Mouse (Mus musculus): Measurements from ENCODE around the gene Cd2bp2. TPM values are rescaled to one million over a fixed set of nuclear protein-coding genes. Genes with fewer than 3 reads are reported as not detected.

Cd2bp2 gene
- polyA plus RNA-seq, 1 experiment from 2014 or later: 89.9 TPM

DNA sequence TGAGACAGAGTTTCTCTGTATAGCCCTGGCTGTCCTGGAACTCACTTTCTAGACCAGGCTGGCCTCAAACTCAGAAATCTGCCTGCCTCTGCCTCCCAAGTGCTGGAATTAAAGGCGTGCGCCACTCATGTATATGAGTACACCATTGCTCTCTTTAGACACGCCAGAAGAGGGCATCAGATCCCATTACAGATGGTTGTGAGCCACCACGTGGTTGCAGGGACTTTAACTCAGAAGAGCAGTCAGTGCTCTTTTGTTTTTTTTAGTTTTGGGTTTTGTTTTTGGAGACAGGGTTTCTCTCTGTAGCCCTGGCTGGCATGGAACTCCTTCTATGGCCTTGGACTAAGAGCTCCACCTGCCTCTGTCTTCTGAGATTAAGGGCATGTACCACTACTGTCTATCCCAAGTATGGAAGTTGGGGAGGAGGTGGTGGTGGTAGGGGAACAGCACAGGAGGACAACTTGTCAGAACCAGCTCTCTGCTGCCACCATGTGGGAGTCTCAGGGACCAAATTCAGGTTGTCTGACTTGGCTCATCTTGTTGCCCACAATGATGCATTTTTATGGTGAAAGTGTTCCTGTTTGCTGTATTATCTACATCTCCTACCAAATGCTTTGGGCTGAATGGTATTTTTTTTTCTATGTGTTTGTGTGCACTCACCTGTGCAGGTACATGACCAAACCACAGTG is 32.9 kb upstream of the Cd2bp2 start:
- WGBS: 70% methylated on average over 4 of the region's 4 CpGs
- Histone ChIP-seq H3K4me1 (peaks cover 26% of the 10 kb centered on the region), H3K36me3 (replicated peaks) (peaks cover 66% of the 10 kb centered on the region), H3K4me3 (peak overlapping the region; percentile 9; the same call in 1 of the 2 replicates), H3K27me3 (replicated peaks; ENCODE audit: low read depth, poor library complexity, severe bottlenecking) (no peaks in the 10 kb centered on the region), H3K27ac (replicated peaks) (no peak overlapping the region), H3K9me3 (no peaks in the 10 kb centered on the region)
- DNase-seq (ENCODE audit: low spot score): peak; percentile 76

DNA sequence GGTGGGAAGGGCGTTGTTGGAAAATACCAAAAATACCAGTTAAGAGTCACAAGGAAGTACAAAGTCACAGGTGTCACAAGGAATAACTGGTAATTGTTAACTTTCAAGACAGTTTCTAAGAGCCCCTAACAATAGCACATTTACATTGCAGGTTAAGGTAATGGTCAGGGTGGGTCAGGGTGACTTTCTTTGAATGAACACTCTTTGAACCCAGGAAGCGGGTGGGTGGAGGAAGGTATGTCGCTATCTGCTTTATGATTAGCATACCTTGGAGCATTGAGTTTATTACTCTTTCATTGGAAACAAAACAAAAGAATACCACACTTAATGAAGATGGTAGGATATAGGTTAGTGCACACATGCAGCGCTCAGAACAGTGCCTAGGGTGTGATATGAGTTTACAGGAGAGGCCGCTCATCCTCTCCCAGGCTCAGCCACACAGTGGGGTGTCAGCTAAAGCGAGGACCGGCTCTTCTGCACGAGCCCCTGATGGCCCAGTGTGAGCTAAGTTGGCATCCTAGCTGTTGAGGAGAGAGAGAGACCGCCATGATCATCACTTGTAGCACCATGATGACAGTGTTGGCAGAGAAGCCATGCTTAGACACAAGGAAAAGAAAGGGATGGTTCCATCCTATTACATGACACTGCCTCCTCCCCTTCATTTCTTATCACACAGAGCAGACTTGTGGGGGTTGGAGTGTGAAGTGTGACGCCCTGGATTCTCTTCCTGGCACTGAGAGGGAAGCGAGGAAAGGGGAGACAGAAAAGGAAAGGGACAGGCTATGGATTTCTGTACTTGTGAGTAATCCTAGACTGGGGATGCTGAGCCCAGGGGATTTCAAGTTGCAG is 29.5 kb upstream of the Cd2bp2 start:
- H3K36me3 ChIP-seq (replicated peaks): peaks cover 74% of the 10 kb centered on the region
- no peak for DNase-seq (ENCODE audit: low spot score)
- no peak overlapping the region for H3K4me3 ChIP-seq
- WGBS: 91% methylated on average over 11 of the region's 11 CpGs
- peaks cover 7% of the 10 kb centered on the region for H3K4me1 ChIP-seq
- H3K27ac ChIP-seq (replicated peaks): no peak overlapping the region; the same call in 1 of the 2 replicates
- no peaks in the 10 kb centered on the region for H3K9me3 ChIP-seq
- H3K27me3 ChIP-seq (replicated peaks; ENCODE audit: low read depth, poor library complexity, severe bottlenecking): no peaks in the 10 kb centered on the region

DNA sequence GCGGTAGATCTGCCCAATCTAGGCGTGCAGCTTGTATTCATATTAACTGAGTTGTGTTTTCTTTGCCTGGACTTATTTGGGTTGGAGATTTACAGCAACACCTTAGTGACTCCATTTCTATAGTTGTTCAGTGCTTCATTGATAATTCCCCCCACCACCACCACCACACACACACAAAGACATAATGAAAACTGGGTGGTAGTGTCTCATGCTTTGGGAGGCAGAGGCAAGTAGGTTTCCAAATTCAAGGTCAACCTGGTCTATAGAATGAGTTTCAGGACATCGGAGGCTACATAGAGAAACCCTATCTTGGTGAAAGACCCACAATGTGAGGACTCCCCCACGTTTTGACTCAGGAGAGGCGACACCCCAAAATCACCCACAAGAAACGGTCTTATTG is 28.8 kb upstream of the Cd2bp2 start:
- 92% methylated on average over 6 of the region's 6 CpGs for WGBS

DNA sequence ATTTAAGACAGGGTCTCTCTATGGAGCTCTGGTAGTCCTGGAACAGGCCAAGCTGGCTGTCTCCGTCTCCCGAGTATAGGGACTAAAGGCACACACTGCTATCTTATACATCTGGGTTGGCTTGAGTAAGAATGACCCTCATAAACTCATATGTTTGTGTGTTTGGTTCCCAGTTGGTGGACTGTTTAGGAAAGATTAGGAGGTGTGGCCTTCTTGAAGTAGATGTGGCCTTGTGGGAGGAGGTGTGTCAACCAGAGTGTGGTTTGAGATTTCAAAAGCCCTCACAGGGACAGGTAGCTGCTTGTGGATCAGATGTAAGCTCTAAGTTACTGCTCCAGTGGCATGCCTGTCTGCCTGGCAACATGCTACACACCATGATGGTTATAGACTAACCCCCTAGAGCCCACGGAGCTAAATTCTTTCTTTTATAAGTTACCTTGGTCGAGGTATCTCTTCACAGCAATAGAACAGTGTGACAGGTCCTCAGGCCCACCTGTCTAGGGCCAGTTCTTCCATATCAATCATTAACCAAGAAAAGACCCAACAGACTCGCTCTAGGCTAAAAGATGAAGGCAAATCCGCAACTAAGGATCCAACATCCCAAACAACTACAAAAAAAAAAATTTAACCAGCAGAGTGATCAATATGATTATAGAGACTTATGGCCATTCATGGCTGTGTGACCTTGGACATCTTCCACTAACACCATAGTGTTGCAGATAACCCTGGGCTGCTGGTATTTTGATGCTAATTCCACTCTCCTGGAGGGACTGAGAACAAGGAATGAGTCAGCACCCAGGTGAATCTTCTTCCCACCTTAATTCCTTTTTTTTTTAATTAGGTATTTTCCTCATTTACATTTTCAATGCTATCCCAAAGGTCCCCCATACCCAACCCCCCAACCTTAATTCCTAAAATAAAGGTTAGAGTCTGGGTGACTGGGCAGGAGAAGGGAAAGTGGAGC is 27.9 kb upstream of the Cd2bp2 start:
- Histone ChIP-seq H3K4me1 (no peaks in the 10 kb centered on the region), H3K27ac (replicated peaks) (no peak overlapping the region), H3K36me3 (replicated peaks) (peaks cover 59% of the 10 kb centered on the region), H3K27me3 (replicated peaks; ENCODE audit: low read depth, poor library complexity, severe bottlenecking) (no peaks in the 10 kb centered on the region), H3K4me3 (no peak overlapping the region), H3K9me3 (no peaks in the 10 kb centered on the region)
- WGBS: 86% methylated on average over 6 of the region's 6 CpGs
- DNase-seq (ENCODE audit: low spot score): no peak

More for the DNA sequence above, 28.8 kb upstream of the Cd2bp2 start:
- Histone ChIP-seq H3K27ac (replicated peaks) (no peak overlapping the region), H3K4me3 (no peak overlapping the region), H3K27me3 (replicated peaks; ENCODE audit: low read depth, poor library complexity, severe bottlenecking) (no peaks in the 10 kb centered on the region), H3K4me1 (no peaks in the 10 kb centered on the region), H3K36me3 (replicated peaks) (peaks cover 67% of the 10 kb centered on the region), H3K9me3 (no peaks in the 10 kb centered on the region)
- DNase-seq (ENCODE audit: low spot score): no peak

DNA sequence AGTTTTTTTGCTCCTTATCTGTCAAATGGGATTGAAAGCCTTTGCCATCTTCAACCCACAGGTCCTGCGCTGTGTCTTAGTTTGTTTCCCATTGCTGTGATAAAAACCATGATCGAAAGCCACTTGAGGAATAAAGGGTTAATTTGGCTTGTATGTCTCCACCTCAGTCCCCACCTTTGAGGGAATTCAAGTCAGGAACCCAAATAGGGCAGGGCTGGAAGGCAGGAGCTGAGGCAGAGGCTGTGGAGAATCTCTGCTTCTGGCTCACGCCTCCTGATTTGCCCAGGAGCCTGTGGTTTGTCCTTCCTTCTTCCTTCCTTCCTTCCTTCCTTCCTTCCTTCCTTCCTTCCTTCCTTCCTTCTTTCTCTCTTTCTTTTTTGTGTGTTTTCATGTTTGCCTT is 27.3 kb upstream of the Cd2bp2 start:
- 96% methylated on average over 3 of the region's 3 CpGs for WGBS
- Histone ChIP-seq H3K27me3 (replicated peaks; ENCODE audit: low read depth, poor library complexity, severe bottlenecking) (no peaks in the 10 kb centered on the region), H3K36me3 (replicated peaks) (peaks cover 56% of the 10 kb centered on the region), H3K27ac (replicated peaks) (no peak overlapping the region), H3K4me3 (no peak overlapping the region), H3K9me3 (no peaks in the 10 kb centered on the region), H3K4me1 (peaks cover 3% of the 10 kb centered on the region; the same call in 1 of the 2 replicates)
- no peak for DNase-seq (ENCODE audit: low spot score)

DNA sequence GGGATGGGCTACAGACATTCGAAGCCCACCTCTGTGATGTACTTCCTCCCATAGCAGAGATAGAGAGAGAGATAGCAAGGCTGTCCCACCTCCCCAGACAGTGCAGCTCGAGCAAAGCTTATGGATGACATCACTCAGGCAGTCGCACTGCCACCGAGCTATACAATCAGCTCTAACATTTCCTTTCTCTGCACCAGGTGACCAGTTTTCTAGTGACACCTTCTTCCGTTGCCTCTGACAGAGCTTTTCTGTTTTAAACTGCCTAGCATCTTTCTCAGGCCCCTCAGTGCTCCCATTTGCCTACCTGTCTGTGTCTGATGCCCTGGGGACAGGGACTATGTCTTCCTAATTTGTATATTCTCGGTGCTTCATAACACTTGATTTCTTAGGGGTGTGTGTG is 24.6 kb upstream of the Cd2bp2 start:
- Histone ChIP-seq H3K4me3 (no peak overlapping the region), H3K27ac (replicated peaks) (no peak overlapping the region), H3K36me3 (replicated peaks) (peaks cover 33% of the 10 kb centered on the region), H3K9me3 (no peaks in the 10 kb centered on the region), H3K27me3 (replicated peaks; ENCODE audit: low read depth, poor library complexity, severe bottlenecking) (0 out of 2 replicates have a peak, but pooled peaks cover under 1% of the 10 kb centered on the region), H3K4me1 (peaks cover 6% of the 10 kb centered on the region)
- 86% methylated on average over 6 of the region's 6 CpGs for WGBS
- DNase-seq (ENCODE audit: low spot score): no peak

DNA sequence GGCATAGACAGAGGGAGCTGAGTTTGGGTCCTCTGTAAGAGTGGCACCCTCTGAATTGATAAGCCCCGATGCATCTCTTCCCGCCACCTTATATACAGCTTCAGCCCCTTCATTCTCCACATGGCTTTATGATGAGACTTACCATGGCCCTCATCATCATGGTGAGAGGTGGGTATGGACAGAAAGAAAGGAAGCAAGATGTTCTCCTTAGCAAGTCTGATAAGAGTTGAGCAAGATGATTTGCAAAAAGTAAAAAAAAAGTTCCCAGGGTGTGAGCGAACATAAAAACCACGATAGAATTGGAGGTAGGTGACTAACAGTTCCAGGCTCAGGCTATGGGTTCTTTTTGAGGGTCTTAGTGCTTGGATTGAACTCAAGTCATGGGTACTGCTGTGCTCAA is 22.8 kb upstream of the Cd2bp2 start:
- Histone ChIP-seq H3K27me3 (replicated peaks; ENCODE audit: low read depth, poor library complexity, severe bottlenecking) (peaks cover 18% of the 10 kb centered on the region), H3K4me3 (no peak overlapping the region), H3K4me1 (peaks cover 23% of the 10 kb centered on the region), H3K27ac (replicated peaks) (no peak overlapping the region), H3K9me3 (no peaks in the 10 kb centered on the region), H3K36me3 (replicated peaks) (peaks cover 19% of the 10 kb centered on the region)
- no peak for DNase-seq (ENCODE audit: low spot score)
- 94% methylated on average over 4 of the region's 4 CpGs for WGBS

DNA sequence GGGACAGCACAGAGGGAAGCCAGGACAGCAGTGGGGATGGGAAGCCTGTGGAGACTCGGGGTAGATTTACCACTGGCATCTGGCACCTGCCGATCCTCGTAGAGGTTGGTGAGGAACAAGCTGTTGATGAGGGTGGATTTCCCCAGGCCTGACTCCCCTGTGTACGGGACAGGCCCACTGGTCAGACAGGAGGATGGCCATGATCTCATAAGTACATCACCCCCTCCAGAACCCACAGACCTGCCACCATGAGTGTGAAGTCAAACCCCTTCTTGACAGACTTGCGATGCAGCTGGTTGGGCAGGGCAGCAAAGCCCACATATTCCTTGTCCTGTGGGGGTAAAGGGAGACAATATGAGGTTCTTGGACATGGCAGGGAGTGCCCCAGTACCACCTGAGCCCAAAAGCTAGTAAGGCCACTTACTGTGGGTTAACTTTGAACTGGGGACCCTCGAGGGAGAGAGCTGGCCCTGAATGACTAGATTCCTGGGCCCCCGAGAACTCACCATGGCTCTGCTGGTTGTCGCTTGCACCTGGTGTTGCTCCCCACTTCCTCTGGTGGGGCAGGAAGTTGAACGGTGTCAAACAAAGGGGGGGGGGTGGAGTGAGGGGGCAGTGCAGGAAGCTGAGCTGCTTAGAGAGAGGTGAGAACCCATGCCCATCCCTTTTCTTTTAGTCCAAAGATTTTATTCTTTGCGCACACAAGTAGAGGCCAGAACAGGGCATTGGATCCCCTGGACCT is 22.2 kb upstream of the Cd2bp2 start:
- peaks cover 24% of the 10 kb centered on the region for H3K27me3 ChIP-seq (replicated peaks; ENCODE audit: low read depth, poor library complexity, severe bottlenecking)
- H3K9me3 ChIP-seq: no peaks in the 10 kb centered on the region
- no peak for DNase-seq (ENCODE audit: low spot score)
- H3K36me3 ChIP-seq (replicated peaks): peaks cover 13% of the 10 kb centered on the region
- WGBS: 81% methylated on average over 10 of the region's 10 CpGs
- H3K4me1 ChIP-seq: peaks cover 23% of the 10 kb centered on the region
- no peak overlapping the region for H3K4me3 ChIP-seq
- H3K27ac ChIP-seq (replicated peaks): no peak overlapping the region

DNA sequence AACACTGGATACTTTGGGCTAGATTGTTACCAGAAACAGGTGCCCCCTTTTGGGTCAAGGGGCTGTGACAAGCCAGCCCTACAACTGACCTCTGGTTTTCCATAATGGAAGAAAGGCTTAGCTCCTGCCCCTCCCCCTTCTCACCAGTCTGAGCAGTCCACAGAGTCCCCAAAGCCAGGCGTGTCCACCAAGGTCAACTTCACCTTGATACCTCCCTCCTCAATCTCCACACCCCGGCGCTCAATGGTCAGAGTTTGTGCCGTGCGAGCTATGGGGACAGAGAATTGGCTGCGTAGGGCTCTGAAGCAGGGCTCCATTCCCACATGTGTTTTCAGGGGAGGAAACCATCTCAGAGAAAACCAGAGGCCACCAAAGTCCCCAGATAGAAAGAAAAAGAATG is 21.6 kb upstream of the Cd2bp2 start:
- Histone ChIP-seq H3K9me3 (no peaks in the 10 kb centered on the region), H3K27me3 (replicated peaks; ENCODE audit: low read depth, poor library complexity, severe bottlenecking) (peaks cover 28% of the 10 kb centered on the region), H3K4me3 (no peak overlapping the region), H3K4me1 (peaks cover 23% of the 10 kb centered on the region), H3K36me3 (replicated peaks) (peaks cover 7% of the 10 kb centered on the region), H3K27ac (replicated peaks) (no peak overlapping the region)
- DNase-seq (ENCODE audit: low spot score): no peak
- 91% methylated on average over 6 of the region's 6 CpGs for WGBS

DNA sequence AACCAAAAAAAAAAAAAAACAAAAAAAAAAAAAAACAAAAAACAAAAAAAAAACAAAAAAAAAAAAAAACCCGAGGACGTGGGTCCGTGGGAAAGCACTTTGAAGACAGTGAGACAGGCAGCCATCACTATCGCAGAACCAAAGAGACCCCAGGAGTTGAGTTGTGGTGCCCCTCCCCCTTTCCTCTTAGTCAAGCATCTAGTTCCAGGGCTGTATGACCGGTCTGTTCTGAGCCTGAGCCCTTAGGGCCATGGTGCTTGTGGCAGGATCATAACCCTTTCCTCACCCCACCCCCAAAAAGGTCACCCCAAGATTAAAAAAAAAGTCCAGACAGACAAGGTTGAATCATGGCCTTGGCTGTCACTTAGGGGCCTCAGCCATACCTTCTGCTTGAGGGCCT is 20.5 kb upstream of the Cd2bp2 start:
- WGBS: 84% methylated on average over 5 of the region's 5 CpGs

DNA sequence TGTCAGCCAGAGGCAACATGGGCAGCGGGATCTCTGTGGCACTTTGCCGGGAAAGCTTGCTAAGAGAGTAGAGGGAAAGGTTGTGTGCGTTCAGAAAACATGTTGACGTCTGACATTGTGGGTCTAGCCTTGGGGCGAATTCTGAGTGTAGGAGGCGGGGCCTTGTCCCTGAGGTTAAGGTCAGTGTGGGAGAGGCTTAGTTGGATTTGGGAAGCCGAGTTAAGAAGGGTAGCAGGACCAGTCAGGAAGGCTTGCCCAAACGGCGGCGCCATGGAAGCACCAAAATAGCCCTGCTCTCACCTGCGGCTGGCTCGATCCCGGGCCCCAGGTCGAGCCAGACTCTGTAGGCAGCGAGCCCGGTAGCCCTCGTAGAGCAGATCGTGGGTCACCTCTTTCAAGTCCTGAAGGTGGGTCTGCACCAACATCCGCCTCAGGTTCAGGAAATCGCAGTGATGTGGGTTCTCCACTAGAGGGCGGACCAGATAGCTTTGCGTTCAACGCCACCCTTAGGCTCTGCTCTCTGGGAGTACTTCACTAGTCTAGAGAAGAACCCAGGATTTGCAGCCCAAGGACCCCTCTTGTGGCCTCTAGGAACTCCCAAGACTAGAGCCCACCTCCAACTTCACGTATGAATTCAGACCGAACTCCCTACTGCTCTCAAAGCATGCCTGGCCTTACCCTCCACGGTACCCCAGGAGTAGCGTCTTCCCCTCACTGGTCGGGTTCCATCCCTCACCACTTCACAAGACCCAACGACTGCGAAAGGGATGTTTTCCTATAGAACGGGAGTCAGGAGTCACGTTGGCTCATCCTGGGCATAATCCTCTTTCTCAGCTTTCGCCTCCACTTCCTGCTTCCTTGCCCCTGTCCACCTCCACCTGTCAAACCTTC is 19.4 kb upstream of the Cd2bp2 start:
- Histone ChIP-seq H3K9me3 (no peaks in the 10 kb centered on the region), H3K27me3 (replicated peaks; ENCODE audit: low read depth, poor library complexity, severe bottlenecking) (peaks cover 28% of the 10 kb centered on the region), H3K27ac (replicated peaks) (peak overlapping the region; percentile 51), H3K4me3 (peak overlapping the region; percentile 51), H3K4me1 (peaks cover 23% of the 10 kb centered on the region), H3K36me3 (replicated peaks) (no peaks in the 10 kb centered on the region)
- peak; percentile 74 for DNase-seq (ENCODE audit: low spot score)
- WGBS: 21% methylated on average over 33 of the region's 33 CpGs

More for the DNA sequence above, 20.5 kb upstream of the Cd2bp2 start:
- Histone ChIP-seq H3K36me3 (replicated peaks) (no peaks in the 10 kb centered on the region), H3K9me3 (no peaks in the 10 kb centered on the region), H3K4me1 (peaks cover 23% of the 10 kb centered on the region), H3K27ac (replicated peaks) (no peak overlapping the region), H3K4me3 (no peak overlapping the region), H3K27me3 (replicated peaks; ENCODE audit: low read depth, poor library complexity, severe bottlenecking) (peaks cover 28% of the 10 kb centered on the region)
- DNase-seq (ENCODE audit: low spot score): no peak
